Mouse (Mus musculus): ENCODE measurements around the gene Ect2. TPM values are rescaled to one million over a fixed set of nuclear protein-coding genes. Genes with fewer than 3 reads are reported as not detected.

Ect2 gene
- polyA plus RNA-seq, 1 experiment from 2014 or later: 36.8 TPM

DNA sequence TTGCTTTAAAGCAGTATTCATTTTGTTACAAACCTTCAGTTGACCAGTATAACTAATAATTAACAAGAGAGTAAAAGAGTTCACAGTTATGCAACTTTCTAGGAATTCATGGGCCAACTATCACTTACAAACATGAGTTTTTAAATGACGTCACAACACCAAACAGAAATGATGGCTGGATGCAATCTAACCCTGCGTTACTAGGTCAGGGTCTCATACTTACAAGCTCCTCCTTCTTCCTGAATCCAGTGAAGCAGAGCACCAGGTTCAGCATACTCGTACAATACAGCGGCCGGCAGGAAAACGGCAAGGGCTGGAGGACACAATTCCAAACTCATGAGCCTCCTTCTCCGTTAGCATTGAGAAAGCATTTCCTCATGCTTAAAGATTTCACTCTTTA is 7.9 kb downstream of the Ect2 start:
- ATAC-seq (replicated peaks; ENCODE audit: extremely low read depth, insufficient read depth, low FRiP score): no peak
- peaks cover 33% of the 10 kb centered on the region for H3K36me3 ChIP-seq (ENCODE audit: control insufficient read depth, insufficient read depth)
- 86% methylated on average over 7 of the region's 7 CpGs for WGBS

DNA sequence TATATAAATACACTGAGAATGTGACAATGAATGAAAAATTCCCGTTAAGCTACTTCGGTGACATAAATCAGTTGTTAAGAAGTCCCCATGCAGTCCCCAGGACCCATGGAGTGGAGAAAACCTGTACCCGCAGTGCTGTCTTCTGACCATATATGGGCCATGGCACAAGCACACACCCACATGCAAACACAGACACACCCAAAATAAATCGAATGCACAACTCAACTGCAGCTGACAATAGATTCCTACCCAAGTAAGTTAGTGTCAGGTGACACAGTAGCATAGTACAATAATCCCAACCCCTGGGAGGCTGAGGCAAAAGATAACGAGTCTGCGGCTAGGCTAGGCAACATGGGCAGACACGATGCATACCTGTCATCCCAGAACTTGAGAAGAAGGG is 10.1 kb downstream of the Ect2 start:
- Histone ChIP-seq H3K9ac (ENCODE audit: low read length) (no peak overlapping the region), H3K36me3 (ENCODE audit: control insufficient read depth, insufficient read depth) (peaks cover 37% of the 10 kb centered on the region), H3K4me1 (ENCODE audit: control insufficient read depth, insufficient read depth, low read length) (no peaks in the 10 kb centered on the region), H3K4me2 (ENCODE audit: low read depth, low read length) (no peak overlapping the region), H3K4me3 (ENCODE audit: low read length) (no peak overlapping the region), H3K27ac (ENCODE audit: low read length) (no peak overlapping the region), H3K9me3 (replicated peaks; ENCODE audit: control insufficient read depth, low read length) (no peaks in the 10 kb centered on the region), H3K27me3 (ENCODE audit: control insufficient read depth, insufficient read depth, low read length) (no peaks in the 10 kb centered on the region)
- WGBS: 83% methylated on average over 7 of the region's 7 CpGs
- ATAC-seq (replicated peaks; ENCODE audit: extremely low read depth, insufficient read depth, low FRiP score): no peak

More for the DNA sequence above, 7.9 kb downstream of the Ect2 start:
- Histone ChIP-seq H3K4me2 (ENCODE audit: low read depth, low read length) (no peak overlapping the region), H3K27ac (ENCODE audit: low read length) (no peak overlapping the region), H3K4me3 (ENCODE audit: low read length) (no peak overlapping the region), H3K27me3 (ENCODE audit: control insufficient read depth, insufficient read depth, low read length) (no peaks in the 10 kb centered on the region), H3K9me3 (replicated peaks; ENCODE audit: control insufficient read depth, low read length) (no peaks in the 10 kb centered on the region), H3K9ac (ENCODE audit: low read length) (no peak overlapping the region), H3K4me1 (ENCODE audit: control insufficient read depth, insufficient read depth, low read length) (no peaks in the 10 kb centered on the region)

DNA sequence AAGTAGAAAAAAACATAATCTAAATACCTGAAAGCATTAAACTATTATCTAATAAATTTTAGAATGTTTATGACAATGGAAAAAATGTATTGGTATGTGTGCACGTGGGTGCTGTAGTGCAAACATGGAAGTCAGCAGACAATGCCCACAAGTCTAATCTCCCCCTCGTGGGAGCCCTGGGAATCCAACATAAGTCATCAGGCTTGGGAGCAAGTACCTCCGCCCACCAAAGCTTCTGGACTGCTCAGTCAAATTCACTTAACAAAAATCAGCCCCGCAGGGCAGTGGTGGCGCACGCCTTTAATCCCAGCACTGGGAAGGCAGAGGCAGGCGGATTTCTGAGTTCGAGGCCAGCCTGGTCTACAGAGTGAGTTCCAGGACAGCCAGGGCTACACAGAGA is 13.6 kb downstream of the Ect2 start:
- ATAC-seq (replicated peaks; ENCODE audit: extremely low read depth, insufficient read depth, low FRiP score): no peak

DNA sequence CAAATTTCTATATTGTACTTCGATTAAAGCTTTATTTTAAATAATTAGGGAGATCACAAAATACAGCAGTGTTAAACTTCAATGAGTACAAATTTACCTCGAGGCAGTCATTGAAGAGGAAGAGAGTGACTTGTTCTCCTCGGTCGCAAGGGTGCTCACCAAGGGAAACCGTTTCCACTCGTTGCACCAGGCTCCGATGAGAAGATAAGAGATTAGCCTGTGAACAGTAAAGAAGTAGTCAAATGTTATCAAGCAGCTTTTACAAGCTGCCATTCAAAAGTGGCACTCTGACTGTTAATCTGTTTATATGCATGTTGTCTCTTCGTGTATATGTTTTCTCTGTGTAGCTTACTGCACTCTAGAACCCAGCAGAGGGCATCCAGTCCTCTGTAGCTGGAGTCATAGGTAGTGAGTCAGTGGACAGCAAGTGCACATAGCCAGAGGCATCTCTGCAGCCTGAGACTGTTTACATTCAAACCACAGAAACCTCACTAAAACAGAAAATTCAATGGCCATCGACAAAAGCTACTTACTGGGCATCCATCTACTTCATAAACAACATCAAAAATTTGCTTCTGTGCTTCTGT is 31.7 kb downstream of the Ect2 start:
- Histone ChIP-seq H3K9ac (ENCODE audit: low read length) (no peak overlapping the region), H3K36me3 (ENCODE audit: control insufficient read depth, insufficient read depth) (peaks cover 53% of the 10 kb centered on the region), H3K9me3 (replicated peaks; ENCODE audit: control insufficient read depth, low read length) (no peaks in the 10 kb centered on the region), H3K27ac (ENCODE audit: low read length) (no peak overlapping the region), H3K4me2 (ENCODE audit: low read depth, low read length) (no peak overlapping the region), H3K4me3 (ENCODE audit: low read length) (no peak overlapping the region), H3K4me1 (ENCODE audit: control insufficient read depth, insufficient read depth, low read length) (no peaks in the 10 kb centered on the region), H3K27me3 (ENCODE audit: control insufficient read depth, insufficient read depth, low read length) (no peaks in the 10 kb centered on the region)
- WGBS: 75% methylated on average over 9 of the region's 9 CpGs
- no peak for ATAC-seq (replicated peaks; ENCODE audit: extremely low read depth, insufficient read depth, low FRiP score)

More for the DNA sequence above, 13.6 kb downstream of the Ect2 start:
- Histone ChIP-seq H3K9ac (ENCODE audit: low read length) (no peak overlapping the region), H3K27ac (ENCODE audit: low read length) (no peak overlapping the region), H3K27me3 (ENCODE audit: control insufficient read depth, insufficient read depth, low read length) (no peaks in the 10 kb centered on the region), H3K9me3 (replicated peaks; ENCODE audit: control insufficient read depth, low read length) (no peaks in the 10 kb centered on the region), H3K4me3 (ENCODE audit: low read length) (no peak overlapping the region), H3K4me1 (ENCODE audit: control insufficient read depth, insufficient read depth, low read length) (no peaks in the 10 kb centered on the region), H3K36me3 (ENCODE audit: control insufficient read depth, insufficient read depth) (peaks cover 55% of the 10 kb centered on the region), H3K4me2 (ENCODE audit: low read depth, low read length) (no peak overlapping the region)
- WGBS: 89% methylated on average over 8 of the region's 8 CpGs

GRCm38 (mm10) chr3:27120932-27121331 is 32.7 kb downstream of the Ect2 start:
- WGBS: 82% methylated on average over 6 of the region's 6 CpGs
- Histone ChIP-seq H3K27me3 (ENCODE audit: control insufficient read depth, insufficient read depth, low read length) (no peaks in the 10 kb centered on the region), H3K36me3 (ENCODE audit: control insufficient read depth, insufficient read depth) (peaks cover 48% of the 10 kb centered on the region)

GRCm38 (mm10) chr3:27118227-27118626 is 35.5 kb downstream of the Ect2 start:
- no peak overlapping the region for H3K9ac ChIP-seq (ENCODE audit: low read length)
- peaks cover 44% of the 10 kb centered on the region for H3K36me3 ChIP-seq (ENCODE audit: control insufficient read depth, insufficient read depth)
- no peaks in the 10 kb centered on the region for H3K4me1 ChIP-seq (ENCODE audit: control insufficient read depth, insufficient read depth, low read length)
- no peaks in the 10 kb centered on the region for H3K27me3 ChIP-seq (ENCODE audit: control insufficient read depth, insufficient read depth, low read length)
- H3K4me3 ChIP-seq (ENCODE audit: low read length): no peak overlapping the region
- H3K27ac ChIP-seq (ENCODE audit: low read length): no peak overlapping the region
- H3K4me2 ChIP-seq (ENCODE audit: low read depth, low read length): no peak overlapping the region
- 73% methylated on average over 4 of the region's 4 CpGs for WGBS
- no peak for ATAC-seq (replicated peaks; ENCODE audit: extremely low read depth, insufficient read depth, low FRiP score)
- no peaks in the 10 kb centered on the region for H3K9me3 ChIP-seq (replicated peaks; ENCODE audit: control insufficient read depth, low read length)

More at GRCm38 (mm10) chr3:27120932-27121331, 32.7 kb downstream of the Ect2 start:
- Histone ChIP-seq H3K27ac (ENCODE audit: low read length) (no peak overlapping the region), H3K9me3 (replicated peaks; ENCODE audit: control insufficient read depth, low read length) (no peaks in the 10 kb centered on the region), H3K4me1 (ENCODE audit: control insufficient read depth, insufficient read depth, low read length) (no peaks in the 10 kb centered on the region), H3K9ac (ENCODE audit: low read length) (no peak overlapping the region), H3K4me3 (ENCODE audit: low read length) (no peak overlapping the region), H3K4me2 (ENCODE audit: low read depth, low read length) (no peak overlapping the region)
- ATAC-seq (replicated peaks; ENCODE audit: extremely low read depth, insufficient read depth, low FRiP score): no peak

GRCm38 (mm10) chr3:27110860-27111259 is 42.8 kb downstream of the Ect2 start:
- Histone ChIP-seq H3K27me3 (ENCODE audit: control insufficient read depth, insufficient read depth, low read length) (no peaks in the 10 kb centered on the region), H3K9ac (ENCODE audit: low read length) (no peak overlapping the region), H3K9me3 (replicated peaks; ENCODE audit: control insufficient read depth, low read length) (no peaks in the 10 kb centered on the region), H3K36me3 (ENCODE audit: control insufficient read depth, insufficient read depth) (peaks cover 19% of the 10 kb centered on the region), H3K4me2 (ENCODE audit: low read depth, low read length) (no peak overlapping the region), H3K4me1 (ENCODE audit: control insufficient read depth, insufficient read depth, low read length) (no peaks in the 10 kb centered on the region), H3K4me3 (ENCODE audit: low read length) (no peak overlapping the region), H3K27ac (ENCODE audit: low read length) (no peak overlapping the region)
- ATAC-seq (replicated peaks; ENCODE audit: extremely low read depth, insufficient read depth, low FRiP score): no peak

DNA sequence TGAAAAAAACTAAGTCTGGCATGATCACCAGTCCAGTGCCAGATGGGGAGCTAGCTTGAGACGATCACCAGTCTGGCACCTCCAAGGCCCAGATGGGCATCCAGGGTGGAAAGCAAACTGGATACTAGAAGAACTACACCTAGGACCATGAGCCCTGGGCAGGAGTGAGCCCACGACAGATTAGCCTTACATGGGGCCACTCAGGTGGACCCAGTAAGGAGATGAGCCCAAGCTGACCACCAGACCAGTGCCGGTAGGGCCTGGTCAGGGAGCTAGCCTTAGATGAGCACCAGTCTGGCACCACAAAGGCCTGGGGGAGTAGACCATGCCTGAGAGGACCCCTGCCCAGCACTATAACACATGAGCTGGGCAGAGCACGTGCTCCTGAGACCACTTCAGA is 44.6 kb downstream of the Ect2 start:
- Histone ChIP-seq H3K9ac (ENCODE audit: low read length) (no peak overlapping the region), H3K4me3 (ENCODE audit: low read length) (no peak overlapping the region), H3K27me3 (ENCODE audit: control insufficient read depth, insufficient read depth, low read length) (no peaks in the 10 kb centered on the region), H3K9me3 (replicated peaks; ENCODE audit: control insufficient read depth, low read length) (no peaks in the 10 kb centered on the region), H3K27ac (ENCODE audit: low read length) (no peak overlapping the region), H3K4me2 (ENCODE audit: low read depth, low read length) (no peak overlapping the region), H3K4me1 (ENCODE audit: control insufficient read depth, insufficient read depth, low read length) (no peaks in the 10 kb centered on the region), H3K36me3 (ENCODE audit: control insufficient read depth, insufficient read depth) (peaks cover 16% of the 10 kb centered on the region)
- ATAC-seq (replicated peaks; ENCODE audit: extremely low read depth, insufficient read depth, low FRiP score): no peak
- WGBS: 90% methylated on average over 4 of the region's 4 CpGs

DNA sequence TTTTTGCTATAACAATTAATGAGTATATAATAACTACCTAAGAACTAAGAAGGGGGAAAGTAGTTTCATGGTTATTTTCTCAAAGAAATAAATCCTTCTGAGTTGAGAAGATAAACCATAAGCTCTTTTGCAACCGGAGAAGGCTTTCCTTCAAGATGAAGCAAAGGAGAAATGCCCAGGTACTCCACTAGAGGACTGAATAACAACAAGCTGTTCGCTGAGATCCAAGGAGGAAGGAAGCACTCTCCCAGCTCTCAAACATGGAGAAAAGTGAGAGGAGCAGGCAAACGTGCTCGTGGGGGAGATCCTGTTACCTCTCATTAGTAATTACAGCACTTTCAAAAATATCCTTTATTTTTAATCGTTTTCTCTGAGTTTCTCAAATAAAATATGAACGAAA is 46.5 kb downstream of the Ect2 start:
- 78% methylated on average over 6 of the region's 6 CpGs for WGBS
- Histone ChIP-seq H3K4me2 (ENCODE audit: low read depth, low read length) (no peak overlapping the region), H3K9ac (ENCODE audit: low read length) (no peak overlapping the region), H3K27ac (ENCODE audit: low read length) (no peak overlapping the region), H3K4me1 (ENCODE audit: control insufficient read depth, insufficient read depth, low read length) (no peaks in the 10 kb centered on the region), H3K4me3 (ENCODE audit: low read length) (no peak overlapping the region), H3K36me3 (ENCODE audit: control insufficient read depth, insufficient read depth) (peaks cover 16% of the 10 kb centered on the region), H3K9me3 (replicated peaks; ENCODE audit: control insufficient read depth, low read length) (no peaks in the 10 kb centered on the region), H3K27me3 (ENCODE audit: control insufficient read depth, insufficient read depth, low read length) (no peaks in the 10 kb centered on the region)
- ATAC-seq (replicated peaks; ENCODE audit: extremely low read depth, insufficient read depth, low FRiP score): no peak
